Mouse (Mus musculus): ENCODE data around the gene Gfer. TPM values are rescaled to one million over a fixed set of nuclear protein-coding genes. Genes with fewer than 3 reads are reported as not detected.

Gfer gene
- total and polyA plus RNA-seq, 2 experiments: 32.6 to 49.8 TPM

DNA sequence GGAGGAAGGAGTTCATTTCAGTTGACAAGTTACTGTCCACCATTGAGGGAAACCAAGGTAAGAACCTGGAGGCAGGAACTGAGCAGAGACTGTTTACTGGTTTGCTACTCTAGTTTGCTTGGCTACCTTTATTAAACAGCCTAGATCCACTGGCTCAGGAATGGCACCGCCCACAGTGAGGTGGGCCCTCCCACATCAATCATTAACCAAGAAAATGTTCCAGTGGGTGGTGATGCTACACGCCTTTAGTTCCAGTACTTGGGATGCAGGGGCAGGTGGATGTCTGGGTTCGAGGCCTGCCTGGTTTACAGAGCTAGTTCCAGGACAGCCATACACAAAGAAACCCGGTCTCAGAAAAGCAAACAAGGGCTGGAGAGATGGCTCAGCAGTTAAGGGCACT is 42.3 kb upstream of the Gfer start:
- 0 out of 2 replicates have a peak, but pooled peaks have one; percentile 30 for TF ChIP-seq POLR2A (IDR thresholded peaks at IDR 0.05; ENCODE audit: extremely low read depth, insufficient read depth, low read length)
- no peak for TF ChIP-seq CTCF (IDR thresholded peaks at IDR 0.05; ENCODE audit: low read depth, low read length)
- Histone ChIP-seq H3K27ac (replicated peaks; ENCODE audit: insufficient read depth, low read depth, low read length) (peak overlapping the region; percentile 99), H3K4me1 (ENCODE audit: control insufficient read depth, insufficient read depth, low read length) (peaks cover 31% of the 10 kb centered on the region)

GRCm38 (mm10) chr17:24737135-24737810 is 41.3 kb upstream of the Gfer start:
- peaks cover 13% of the 10 kb centered on the region; the same call in 1 of the 2 replicates for H3K36me3 ChIP-seq (ENCODE audit: control insufficient read depth, insufficient read depth, low read length)
- peak overlapping the region; percentile 99 for H3K27ac ChIP-seq (replicated peaks; ENCODE audit: insufficient read depth, low read depth, low read length)
- peak overlapping the region; percentile 93 for H3K9ac ChIP-seq (ENCODE audit: low read depth, low read length)
- H3K27me3 ChIP-seq (ENCODE audit: control insufficient read depth, insufficient read depth, low read length): no peaks in the 10 kb centered on the region
- DNase-seq (ENCODE audit: extremely low read depth, low read depth, low spot score): peak; percentile 91
- peaks cover 25% of the 10 kb centered on the region for H3K4me1 ChIP-seq (ENCODE audit: control insufficient read depth, insufficient read depth, low read length)
- peak overlapping the region; percentile 91 for H3K4me3 ChIP-seq (ENCODE audit: insufficient read depth, low read depth, low read length)
- TF ChIP-seq CTCF (IDR thresholded peaks at IDR 0.05; ENCODE audit: low read depth, low read length) (no peak), POLR2A (IDR thresholded peaks at IDR 0.05; ENCODE audit: extremely low read depth, insufficient read depth, low read length) (0 out of 2 replicates have a peak, but pooled peaks have one; percentile 6)
- H3K79me2 ChIP-seq (ENCODE audit: control insufficient read depth, insufficient read depth, low read length): no peaks in the 10 kb centered on the region; the same call in 1 of the 2 replicates
- WGBS: 4% methylated on average over 8 of the region's 8 CpGs

More for the DNA sequence above, 42.3 kb upstream of the Gfer start:
- peak; percentile 92 for DNase-seq (ENCODE audit: extremely low read depth, low read depth, low spot score)
- 38% methylated on average over 4 of the region's 4 CpGs for WGBS
- peak overlapping the region; percentile 93; the same call in 1 of the 2 replicates for H3K9ac ChIP-seq (ENCODE audit: low read depth, low read length)
- H3K36me3 ChIP-seq (ENCODE audit: control insufficient read depth, insufficient read depth, low read length): peaks cover 14% of the 10 kb centered on the region; the same call in 1 of the 2 replicates
- H3K79me2 ChIP-seq (ENCODE audit: control insufficient read depth, insufficient read depth, low read length): no peaks in the 10 kb centered on the region; the same call in 1 of the 2 replicates
- H3K27me3 ChIP-seq (ENCODE audit: control insufficient read depth, insufficient read depth, low read length): no peaks in the 10 kb centered on the region
- H3K4me3 ChIP-seq (ENCODE audit: insufficient read depth, low read depth, low read length): peak overlapping the region; percentile 91

GRCm38 (mm10) chr17:24736330-24737051 is 40.5 kb upstream of the Gfer start, which contains the start of gene Msrb1:
Msrb1 (plus strand) TSS chr17:24736642.
- peak; percentile 98 for DNase-seq (ENCODE audit: extremely low read depth, low read depth, low spot score)
- Histone ChIP-seq H3K4me1 (ENCODE audit: control insufficient read depth, insufficient read depth, low read length) (peaks cover 22% of the 10 kb centered on the region), H3K79me2 (ENCODE audit: control insufficient read depth, insufficient read depth, low read length) (no peaks in the 10 kb centered on the region; the same call in 1 of the 2 replicates), H3K27ac (replicated peaks; ENCODE audit: insufficient read depth, low read depth, low read length) (peak within 1 kb of the TSS; percentile 99), H3K4me3 (ENCODE audit: insufficient read depth, low read depth, low read length) (peak within 1 kb of the TSS; percentile 91), H3K36me3 (ENCODE audit: control insufficient read depth, insufficient read depth, low read length) (peaks cover 13% of the 10 kb centered on the region; the same call in 1 of the 2 replicates), H3K9ac (ENCODE audit: low read depth, low read length) (peak within 1 kb of the TSS; percentile 93), H3K27me3 (ENCODE audit: control insufficient read depth, insufficient read depth, low read length) (no peaks in the 10 kb centered on the region)
- no peak for TF ChIP-seq CTCF (IDR thresholded peaks at IDR 0.05; ENCODE audit: low read depth, low read length)
- TF ChIP-seq POLR2A (IDR thresholded peaks at IDR 0.05; ENCODE audit: extremely low read depth, insufficient read depth, low read length): peak; percentile 99
- WGBS: under 1% methylated on average over 29 of the region's 29 CpGs

DNA sequence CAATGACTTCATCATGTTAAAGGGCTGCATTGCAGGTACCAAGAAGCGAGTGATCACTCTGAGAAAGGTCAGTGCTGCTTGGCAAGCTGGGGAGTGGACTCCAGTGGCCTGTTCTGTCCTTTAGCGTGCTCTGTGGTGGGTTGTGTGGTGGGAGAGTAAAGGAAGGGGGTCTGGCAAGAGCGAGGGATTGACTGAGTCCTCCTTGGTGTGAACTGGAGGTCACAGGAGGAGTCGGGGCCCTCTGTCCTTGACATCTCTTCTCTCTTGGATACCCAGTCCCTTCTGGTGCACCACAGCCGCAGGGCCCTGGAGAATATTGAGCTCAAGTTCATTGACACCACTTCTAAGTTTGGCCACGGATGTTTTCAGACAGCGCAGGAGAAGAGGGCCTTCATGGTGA is 39.5 kb upstream of the Gfer start:
- Histone ChIP-seq H3K9ac (ENCODE audit: low read depth, low read length) (no peak overlapping the region), H3K4me3 (ENCODE audit: insufficient read depth, low read depth, low read length) (no peak overlapping the region), H3K79me2 (ENCODE audit: control insufficient read depth, insufficient read depth, low read length) (no peaks in the 10 kb centered on the region; the same call in 1 of the 2 replicates), H3K27me3 (ENCODE audit: control insufficient read depth, insufficient read depth, low read length) (no peaks in the 10 kb centered on the region), H3K36me3 (ENCODE audit: control insufficient read depth, insufficient read depth, low read length) (peaks cover 6% of the 10 kb centered on the region; the same call in 1 of the 2 replicates), H3K27ac (replicated peaks; ENCODE audit: insufficient read depth, low read depth, low read length) (no peak overlapping the region; the same call in 1 of the 2 replicates), H3K4me1 (ENCODE audit: control insufficient read depth, insufficient read depth, low read length) (peaks cover 14% of the 10 kb centered on the region)
- TF ChIP-seq CTCF (IDR thresholded peaks at IDR 0.05; ENCODE audit: low read depth, low read length): no peak
- TF ChIP-seq POLR2A (IDR thresholded peaks at IDR 0.05; ENCODE audit: extremely low read depth, insufficient read depth, low read length): no peak
- no peak for DNase-seq (ENCODE audit: extremely low read depth, low read depth, low spot score)
- 83% methylated on average over 7 of the region's 7 CpGs for WGBS

- H3K9ac ChIP-seq (ENCODE audit: low read depth, low read length): no peak overlapping the region
- TF ChIP-seq CTCF (IDR thresholded peaks at IDR 0.05; ENCODE audit: low read depth, low read length) (no peak), POLR2A (IDR thresholded peaks at IDR 0.05; ENCODE audit: extremely low read depth, insufficient read depth, low read length) (no peak)
- no peak overlapping the region for H3K27ac ChIP-seq (replicated peaks; ENCODE audit: insufficient read depth, low read depth, low read length)
- no peak for DNase-seq (ENCODE audit: extremely low read depth, low read depth, low spot score)
- no peaks in the 10 kb centered on the region for H3K27me3 ChIP-seq (ENCODE audit: control insufficient read depth, insufficient read depth, low read length)
- no peaks in the 10 kb centered on the region; the same call in 1 of the 2 replicates for H3K79me2 ChIP-seq (ENCODE audit: control insufficient read depth, insufficient read depth, low read length)
- H3K4me1 ChIP-seq (ENCODE audit: control insufficient read depth, insufficient read depth, low read length): peaks cover 9% of the 10 kb centered on the region
- H3K4me3 ChIP-seq (ENCODE audit: insufficient read depth, low read depth, low read length): no peak overlapping the region
- peaks cover 1% of the 10 kb centered on the region; the same call in 1 of the 2 replicates for H3K36me3 ChIP-seq (ENCODE audit: control insufficient read depth, insufficient read depth, low read length)
- 88% methylated on average over 1 of the region's 1 CpGs for WGBS
Observed at GRCm38 (mm10) chr17:24734513-24734912, 38.6 kb upstream of the Gfer start.

All from liver, adult 2 months (tissue).